Mouse (Mus musculus) heart, adult 2 months (tissue): ENCODE results near the gene Tenm4. TPM values are rescaled to one million over a fixed set of nuclear protein-coding genes. Genes with fewer than 3 reads are reported as not detected.
"Not testable (repeated sequence)": the region's sequence is repeated elsewhere in the genome, so short reads cannot be mapped to it uniquely, and the experiment has no call there.

Source experiments
- DNase-seq, 2 experiments: peaks; one replicate each; pipeline ENCODE4 v3.0.0; 2021
- H3K27ac ChIP-seq: fragments of 200-600 bp; 2 replicates; pipeline ENCODE4 v1.8.1; 2022
- H3K27me3 ChIP-seq: fragments of 200-500 bp; 2 replicates; pipeline ENCODE4 v1.6.1; 2012; ENCODE audit warnings: mild to moderate bottlenecking, low read length, inconsistent platforms, mixed read lengths; ENCODE audit not compliant: control insufficient read depth, insufficient read depth
- H3K36me3 ChIP-seq: fragments of 200-500 bp; 2 replicates; pipeline ENCODE4 v1.6.1; 2012; ENCODE audit warnings: low read length, inconsistent platforms; ENCODE audit not compliant: control insufficient read depth, insufficient read depth
- H3K4me1 ChIP-seq: fragments of 200-500 bp; 2 replicates; pipeline ENCODE4 v1.6.1; 2011; ENCODE audit warnings: low read length; ENCODE audit not compliant: control insufficient read depth, insufficient read depth
- H3K4me3 ChIP-seq: fragments of 200-600 bp; 2 replicates; pipeline ENCODE4 v1.8.1; 2022
- H3K79me2 ChIP-seq: fragments of 200-500 bp; replicated peaks from 2 replicates; pipeline ENCODE4 v1.6.1; 2012; ENCODE audit warnings: mild to moderate bottlenecking, inconsistent platforms, low read length, moderate library complexity, mixed read lengths; ENCODE audit not compliant: control insufficient read depth, insufficient read depth
- H3K9ac ChIP-seq: fragments of 200-500 bp; 2 replicates; pipeline ENCODE4 v1.6.1; 2012; ENCODE audit warnings: low read depth, mild to moderate bottlenecking, control low read depth, inconsistent platforms, low read length, mixed read lengths
- CTCF ChIP-seq: fragments of 200-600 bp; IDR thresholded peaks from 2 replicates; pipeline ENCODE4 v1.8.1; 2022; ENCODE audit warnings: antibody characterized with exemption, mild to moderate bottlenecking, moderate library complexity
- EP300 ChIP-seq: fragments of 200-500 bp; IDR thresholded peaks from 2 replicates; pipeline ENCODE4 v1.6.1; 2011; ENCODE audit warnings: low read depth, low read length, control low read depth; ENCODE audit not compliant: insufficient read depth
- POLR2A ChIP-seq: fragments of 200-500 bp; IDR thresholded peaks from 2 replicates; pipeline ENCODE4 v1.6.1; 2011; ENCODE audit warnings: mild to moderate bottlenecking, low read depth, low read length, control low read depth; ENCODE audit not compliant: insufficient read depth
- whole genome bisulfite sequencing: fragments of 180-500 bp; shearing (Covaris S2); methylation state at CpG from one replicate; pipeline ENCODE4 v1.1.7; 2018; 5-methylcytosine and 5-hydroxymethylcytosine counted together
- intact Hi-C: fragments of 180-260 bp; cut with DNase I; formaldehyde crosslinking; loops from one replicate; pipeline ENCODE4 v1.15.1; 2025
- polyA plus RNA-seq: library from polyadenylated mRNA; depleted of rRNA; stranded (reverse); fragments of >200 nt; gene quantifications from 2 replicates; pipeline ENCODE4 v1.2.3, GENCODE M21; 2012
- total RNA-seq, 2 experiments: library from RNA; stranded (reverse); gene quantifications; 2 replicates each; pipeline ENCODE4 v1.2.3; 2021

Tenm4 gene
- total and polyA plus RNA-seq, 3 experiments, result 0.34 to 1.3 (median 0.74) TPM

DNA sequence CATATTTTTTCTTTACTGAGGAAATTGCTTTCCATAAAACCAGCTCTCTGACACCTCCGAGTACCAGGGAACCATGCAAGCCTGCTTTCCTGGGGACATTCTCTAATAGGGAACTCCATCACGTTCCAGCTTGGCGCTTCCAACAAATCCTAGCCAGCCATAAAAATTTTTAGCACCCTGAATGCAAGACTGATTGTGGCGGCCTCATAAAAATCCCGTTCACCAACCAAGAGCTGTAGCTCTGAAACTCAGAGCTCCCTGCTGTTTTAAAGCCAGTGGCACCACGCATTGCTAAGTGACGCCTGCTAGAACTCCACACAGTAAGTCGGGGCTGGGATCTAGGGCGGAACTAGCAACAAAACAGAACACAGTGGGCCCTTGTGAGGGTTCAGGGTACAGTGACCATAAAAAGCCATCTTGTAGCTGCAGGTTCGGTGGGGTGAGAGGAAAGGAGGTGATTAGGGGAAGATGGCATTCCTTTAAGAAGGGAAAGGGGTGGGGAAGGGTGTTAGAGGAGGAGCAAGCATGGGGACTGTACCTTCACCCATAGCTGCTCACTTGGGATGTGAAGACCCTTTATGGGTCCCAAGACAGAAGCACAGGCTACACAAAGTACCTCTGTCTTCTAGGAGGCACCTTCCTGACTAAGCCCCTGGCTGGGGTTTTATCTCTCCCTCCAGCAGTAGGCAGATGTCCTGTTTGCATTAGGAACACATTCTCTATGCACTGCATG is 439.0 kb downstream of the Tenm4 start:
- DNase-seq, result no peak
- TF ChIP-seq CTCF (no peak), POLR2A (no peak), EP300 (no peak)
- no peak overlapping the region for H3K9ac ChIP-seq
- H3K4me1 ChIP-seq, result no peaks in the 10 kb centered on the region
- whole genome bisulfite sequencing, result 60% methylated on average over 10 of the region's 10 CpGs
- no peak overlapping the region for H3K4me3 ChIP-seq
- no peaks in the 10 kb centered on the region for H3K36me3 ChIP-seq
- no peaks in the 10 kb centered on the region for H3K79me2 ChIP-seq
- no peak overlapping the region for H3K27ac ChIP-seq
- intact Hi-C loops, result no loop called here
- H3K27me3 ChIP-seq, result no peaks in the 10 kb centered on the region

DNA sequence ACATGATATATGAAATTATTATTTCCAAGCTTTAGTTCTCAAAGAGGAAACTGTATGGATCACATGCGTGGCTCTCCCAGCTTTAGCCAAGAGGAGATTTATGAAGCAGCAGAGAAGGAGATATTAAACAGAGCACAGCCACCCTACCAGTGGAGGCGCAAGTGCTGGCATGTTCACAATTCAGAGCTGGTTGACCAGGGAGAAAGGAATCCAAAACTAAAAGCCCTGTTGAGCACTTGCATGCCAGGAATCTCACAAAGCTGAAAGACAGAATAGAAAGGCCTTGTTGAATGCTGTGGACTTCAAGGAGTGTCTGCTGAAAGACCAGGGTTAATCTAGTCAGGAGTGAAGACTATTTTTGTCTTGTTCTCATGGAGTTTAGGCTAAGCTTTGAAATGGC is 446.3 kb downstream of the Tenm4 start:
- H3K9ac ChIP-seq, result no peak overlapping the region
- intact Hi-C loops, result no loop called here

DNA sequence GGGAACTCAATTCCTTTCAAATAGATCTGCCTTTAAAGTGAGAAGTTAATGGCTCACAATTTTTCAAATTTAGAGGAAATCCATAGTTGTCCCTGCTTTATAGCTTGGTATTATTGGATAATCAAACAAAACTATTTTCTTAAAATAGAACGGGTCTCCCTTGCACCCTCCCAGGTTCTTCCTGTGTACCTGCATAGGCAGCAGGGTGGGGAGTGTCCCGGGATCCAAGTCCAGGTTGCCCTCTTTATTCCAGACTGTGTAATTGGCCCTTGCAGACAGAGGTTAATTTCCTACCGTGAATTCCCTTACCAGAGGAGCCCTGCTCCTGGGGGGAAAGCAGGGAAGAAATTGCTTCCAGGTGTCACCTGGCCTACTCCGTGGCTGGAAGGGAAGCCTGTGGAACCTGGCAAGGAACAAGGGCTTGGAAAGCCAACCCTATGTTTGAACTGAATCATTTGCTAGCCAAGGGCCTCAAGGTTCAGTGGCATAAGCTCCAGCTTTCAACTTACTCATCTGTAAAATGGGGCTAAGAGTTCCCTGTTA is 449.0 kb downstream of the Tenm4 start:
- Histone ChIP-seq H3K4me3 (no peak overlapping the region), H3K36me3 (no peaks in the 10 kb centered on the region), H3K27ac (no peak overlapping the region), H3K79me2 (no peaks in the 10 kb centered on the region), H3K4me1 (no peaks in the 10 kb centered on the region), H3K27me3 (no peaks in the 10 kb centered on the region), H3K9ac (no peak overlapping the region)
- intact Hi-C loops, result no loop called here
- TF ChIP-seq POLR2A (no peak), EP300 (no peak), CTCF (no peak)
- WGBS, result 87% methylated on average over 4 of the region's 4 CpGs
- DNase-seq, result no peak

More for the DNA sequence above, 446.3 kb downstream of the Tenm4 start:
- TF ChIP-seq POLR2A (no peak), CTCF (no peak), EP300 (no peak)
- DNase-seq, result no peak
- H3K79me2 ChIP-seq, result no peaks in the 10 kb centered on the region
- WGBS, result 78% methylated on average over 2 of the region's 2 CpGs
- no peaks in the 10 kb centered on the region for H3K27me3 ChIP-seq
- H3K36me3 ChIP-seq, result no peaks in the 10 kb centered on the region
- no peak overlapping the region for H3K27ac ChIP-seq
- H3K4me3 ChIP-seq, result no peak overlapping the region
- H3K4me1 ChIP-seq, result no peaks in the 10 kb centered on the region

DNA sequence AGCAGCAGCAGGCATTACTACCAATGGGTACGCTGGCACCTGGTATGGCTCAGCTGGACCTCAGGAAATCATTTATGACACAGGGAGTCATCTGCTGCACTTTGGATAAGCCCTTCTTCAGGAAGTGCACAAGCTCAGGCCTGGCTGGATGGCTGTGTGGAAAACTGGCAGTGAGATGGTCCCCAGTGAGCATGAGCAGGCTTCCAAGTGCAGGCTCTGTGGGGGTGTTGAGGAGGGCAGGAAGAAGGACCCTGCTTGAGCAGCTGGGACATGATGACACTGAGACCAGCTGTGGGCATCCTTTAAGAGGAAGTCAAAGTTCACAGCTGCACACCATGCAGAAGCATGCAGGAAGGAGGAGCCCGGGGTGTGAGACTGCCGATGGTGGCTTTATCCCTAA is 455.3 kb downstream of the Tenm4 start:
- no peaks in the 10 kb centered on the region for H3K4me1 ChIP-seq
- H3K79me2 ChIP-seq, result no peaks in the 10 kb centered on the region
- intact Hi-C loops, result no loop called here
- H3K9ac ChIP-seq, result no peak overlapping the region
- no peak overlapping the region for H3K4me3 ChIP-seq
- H3K27ac ChIP-seq, result no peak overlapping the region
- no peaks in the 10 kb centered on the region for H3K27me3 ChIP-seq
- no peak for DNase-seq
- no peaks in the 10 kb centered on the region for H3K36me3 ChIP-seq
- TF ChIP-seq EP300, result no peak
- no peak for TF ChIP-seq CTCF
- no peak for TF ChIP-seq POLR2A
- WGBS, result 62% methylated on average over 3 of the region's 3 CpGs

DNA sequence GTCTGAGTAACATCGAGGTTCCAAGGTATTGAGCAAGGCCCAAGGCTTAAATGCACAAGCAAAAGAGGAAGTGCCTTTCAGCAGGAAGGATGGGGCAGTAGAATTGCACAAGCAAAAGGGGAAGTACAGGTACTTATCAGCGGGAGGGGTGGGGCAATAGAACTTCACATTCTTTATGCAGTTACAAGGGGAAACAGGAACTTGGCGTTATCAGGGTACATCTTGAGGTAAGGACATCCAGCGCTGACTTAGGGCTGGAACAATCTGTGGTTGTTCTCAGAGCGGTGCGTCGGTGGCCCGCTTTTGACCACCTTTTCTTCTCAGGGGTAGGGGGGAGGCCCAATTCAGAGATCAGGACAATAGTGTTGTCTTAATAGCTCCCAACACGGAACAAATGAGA is 459.5 kb downstream of the Tenm4 start:
- H3K9ac ChIP-seq, H3K4me3 ChIP-seq, H3K4me1 ChIP-seq, intact Hi-C loops, H3K36me3 ChIP-seq, H3K27me3 ChIP-seq, H3K79me2 ChIP-seq, DNase-seq, H3K27ac ChIP-seq: not testable (repeated sequence)
- 77% methylated on average over 9 of the region's 9 CpGs for WGBS

DNA sequence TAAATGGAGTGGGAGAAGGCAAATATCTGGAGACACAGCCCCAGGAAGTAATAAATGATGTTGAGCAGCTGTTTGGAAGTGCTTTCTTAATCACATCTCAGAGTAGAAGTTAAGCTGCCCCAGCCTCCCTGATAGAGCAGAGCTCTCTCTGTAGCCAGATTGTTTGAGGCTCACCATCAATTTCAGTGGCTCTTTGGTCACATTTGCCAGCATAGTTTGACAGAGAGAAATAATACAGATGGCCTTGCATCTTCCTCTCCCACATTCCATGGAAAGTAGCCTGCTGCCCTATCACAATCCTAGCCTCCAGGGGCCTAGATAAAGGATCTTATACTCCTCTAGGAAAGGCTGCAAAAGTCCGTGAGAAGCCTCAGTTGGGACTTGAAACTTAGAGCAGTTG is 462.0 kb downstream of the Tenm4 start:
- no peak for TF ChIP-seq CTCF
- TF ChIP-seq EP300, result no peak
- TF ChIP-seq POLR2A, result no peak
- Histone ChIP-seq H3K79me2 (no peaks in the 10 kb centered on the region), H3K36me3 (no peaks in the 10 kb centered on the region), H3K27ac (no peak overlapping the region), H3K4me3 (no peak overlapping the region), H3K4me1 (no peaks in the 10 kb centered on the region), H3K27me3 (0 out of 2 replicates have a peak, but pooled peaks cover 2% of the 10 kb centered on the region), H3K9ac (no peak overlapping the region)
- peak in 1 of 2 experiments; percentile 13 for DNase-seq
- intact Hi-C loops, result no loop called here
- 33% methylated on average over 1 of the region's 1 CpGs for WGBS
